Mouse (Mus musculus) MEL (cell line): ENCODE data around the gene Cspg4. TPM values are rescaled to one million over a fixed set of nuclear protein-coding genes. Genes with fewer than 3 reads are reported as not detected.

ENCODE experiments used
- DNase-seq: peaks from one replicate; pipeline ENCODE4 v3.0.0; 2011; ENCODE audit warnings: low read depth, low spot score
- H3K27ac ChIP-seq: 2 replicates; pipeline ENCODE4 v1.5.1; 2012; ENCODE audit warnings: low read depth, mild to moderate bottlenecking, control low read depth, low read length, moderate library complexity; ENCODE audit not compliant: control insufficient read depth
- H3K27me3 ChIP-seq, 2 experiments: fragments of 150-350 bp in 1 of 2; sonication (generic) in 1 of 2; 2 replicates each; pipeline ENCODE4 v1.6.1; 2012; ENCODE audit warnings: low read length in 2 of 2, mild to moderate bottlenecking in 2 of 2, improper control_type of control experiment in 1 of 2, moderate library complexity in 1 of 2; ENCODE audit not compliant: insufficient read depth in 2 of 2, control insufficient read depth in 1 of 2
- H3K36me3 ChIP-seq, 2 experiments: 2 replicates each; pipeline ENCODE4 v1.6.1; 2012 to 2014; ENCODE audit warnings: low read length in 2 of 2, improper control_type of control experiment in 1 of 2, inconsistent platforms in 1 of 2, mild to moderate bottlenecking in 1 of 2; ENCODE audit not compliant: insufficient read depth in 2 of 2, control insufficient read depth in 1 of 2
- H3K4me1 ChIP-seq, 2 experiments: fragments of 150-350 bp in 1 of 2; sonication (generic) in 1 of 2; 2 replicates each; pipeline ENCODE4 v1.6.1; 2012; ENCODE audit warnings: low read length in 2 of 2, improper control_type of control experiment in 1 of 2, mild to moderate bottlenecking in 1 of 2; ENCODE audit not compliant: insufficient read depth in 2 of 2, control insufficient read depth in 1 of 2
- H3K4me3 ChIP-seq, 2 experiments: fragments of 150-350 bp in 1 of 2; sonication (generic) in 1 of 2; 2 replicates each; pipeline ENCODE4 v1.5.1; 2012; ENCODE audit warnings: low read depth in 2 of 2, low read length in 2 of 2, mild to moderate bottlenecking in 2 of 2, moderate library complexity in 2 of 2, control low read depth in 1 of 2, improper control_type of control experiment in 1 of 2; ENCODE audit not compliant: control insufficient read depth in 1 of 2, insufficient read depth in 1 of 2
- H3K79me2 ChIP-seq: 2 replicates; pipeline ENCODE4 v1.6.1; 2012; ENCODE audit warnings: mild to moderate bottlenecking, low read length, moderate library complexity; ENCODE audit not compliant: control insufficient read depth, poor library complexity, insufficient read depth
- H3K9ac ChIP-seq: 2 replicates; pipeline ENCODE4 v1.6.1; 2012; ENCODE audit warnings: low read depth, mild to moderate bottlenecking, control low read depth, low read length, moderate library complexity; ENCODE audit not compliant: control insufficient read depth, poor library complexity, severe bottlenecking
- H3K9me3 ChIP-seq: fragments of 150-350 bp; sonication (generic); replicated peaks from 2 replicates; pipeline ENCODE4 v1.6.1; 2012; ENCODE audit warnings: mild to moderate bottlenecking, low read length, improper control_type of control experiment, moderate library complexity; ENCODE audit not compliant: insufficient read depth
- CHD1 ChIP-seq: IDR thresholded peaks from 2 replicates; pipeline ENCODE4 v1.6.1; 2012; ENCODE audit warnings: low read depth, mild to moderate bottlenecking, inconsistent platforms, low read length, improper control_type of control experiment
- CTCF ChIP-seq, 3 experiments: IDR thresholded peaks in 2 of 3; conservative IDR thresholded peaks in 1 of 3; 2 replicates each; pipeline ENCODE4 v1.5.1; 2011 to 2012; ENCODE audit warnings: low read length in 3 of 3, low read depth in 2 of 3, mild to moderate bottlenecking in 2 of 3, improper control_type of control experiment in 1 of 3, inconsistent platforms in 1 of 3, mixed read lengths in 1 of 3, moderate library complexity in 1 of 3; ENCODE audit not compliant: control insufficient read depth in 1 of 3, insufficient read depth in 1 of 3, poor library complexity in 1 of 3, severe bottlenecking in 1 of 3
- E2F4 ChIP-seq: IDR thresholded peaks from 2 replicates; pipeline ENCODE4 v1.6.1; 2011; ENCODE audit warnings: low read depth, low read length, improper control_type of control experiment, borderline replicate concordance
- EP300 ChIP-seq, 2 experiments: IDR thresholded peaks; 2 replicates each; pipeline ENCODE4 v1.6.1; 2011; ENCODE audit warnings: improper control_type of control experiment in 2 of 2, low read length in 2 of 2, low read depth in 1 of 2, mild to moderate bottlenecking in 1 of 2
- ETS1 ChIP-seq: IDR thresholded peaks from 2 replicates; pipeline ENCODE4 v1.6.1; 2012; ENCODE audit warnings: low read depth, mild to moderate bottlenecking, inconsistent platforms, low read length, improper control_type of control experiment, moderate library complexity
- GABPA ChIP-seq: IDR thresholded peaks from 2 replicates; pipeline ENCODE4 v1.6.1; 2012; ENCODE audit warnings: low read depth, mild to moderate bottlenecking, inconsistent platforms, low read length, improper control_type of control experiment, moderate library complexity
- JUND ChIP-seq: IDR thresholded peaks from 2 replicates; pipeline ENCODE4 v1.6.1; 2011; ENCODE audit warnings: low read depth, mild to moderate bottlenecking, improper control_type of control experiment, low read length
- KAT2A ChIP-seq: conservative IDR thresholded peaks from 2 replicates; pipeline ENCODE4 v1.6.1; 2012; ENCODE audit warnings: low read depth, low read length, improper control_type of control experiment, inconsistent platforms
- MAX ChIP-seq: IDR thresholded peaks from 2 replicates; pipeline ENCODE4 v1.6.1; 2011; ENCODE audit warnings: low read length, improper control_type of control experiment
- MYB ChIP-seq: IDR thresholded peaks from 2 replicates; pipeline ENCODE4 v1.6.1; 2011; ENCODE audit warnings: mild to moderate bottlenecking, low read depth, low read length, improper control_type of control experiment
- POLR2A ChIP-seq, 2 experiments: IDR thresholded peaks; 2 replicates each; pipeline ENCODE4 v1.6.1; 2011 to 2012; ENCODE audit warnings: low read length in 2 of 2, mild to moderate bottlenecking in 2 of 2, control low read depth in 1 of 2, improper control_type of control experiment in 1 of 2, low read depth in 1 of 2, moderate library complexity in 1 of 2; ENCODE audit not compliant: control insufficient read depth in 1 of 2, insufficient read depth in 1 of 2, poor library complexity in 1 of 2
- POLR2AphosphoS2 ChIP-seq: IDR thresholded peaks from 2 replicates; pipeline ENCODE4 v1.6.1; 2011; ENCODE audit warnings: low read length, improper control_type of control experiment
- POLR2AphosphoS5 ChIP-seq: IDR thresholded peaks from 2 replicates; pipeline ENCODE4 v1.6.1; 2012; ENCODE audit warnings: low read depth, borderline replicate concordance, mild to moderate bottlenecking, inconsistent platforms, low read length, moderate library complexity, mixed read lengths
- SIN3A ChIP-seq: IDR thresholded peaks from 2 replicates; pipeline ENCODE4 v1.6.1; 2012; ENCODE audit warnings: low read length, improper control_type of control experiment, inconsistent platforms
- SMC3 ChIP-seq: IDR thresholded peaks from 2 replicates; pipeline ENCODE4 v1.6.1; 2011; ENCODE audit warnings: low read depth, low read length, improper control_type of control experiment
- TBP ChIP-seq: IDR thresholded peaks from 2 replicates; pipeline ENCODE4 v1.8.0; 2011; ENCODE audit warnings: low read depth, low read length, improper control_type of control experiment
- ZKSCAN1 ChIP-seq: IDR thresholded peaks from 2 replicates; pipeline ENCODE4 v1.6.1; 2012; ENCODE audit warnings: low read depth, mild to moderate bottlenecking, inconsistent platforms, low read length, improper control_type of control experiment, moderate library complexity
- ZMIZ1 ChIP-seq: IDR thresholded peaks from 2 replicates; pipeline ENCODE4 v1.6.1; 2012; ENCODE audit warnings: low read depth, mild to moderate bottlenecking, inconsistent platforms, low read length, improper control_type of control experiment, moderate library complexity
- ZNF384 ChIP-seq: IDR thresholded peaks from 2 replicates; pipeline ENCODE4 v1.6.1; 2012; ENCODE audit warnings: low read depth, mild to moderate bottlenecking, inconsistent platforms, low read length, improper control_type of control experiment
- polyA plus RNA-seq, 2 experiments: library from polyadenylated mRNA; stranded (reverse) in 1 of 2; unstranded in 1 of 2; fragments of >175 nt in 1 of 2; fragments of >200 nt in 1 of 2; gene quantifications; 2 replicates each; pipeline versions ENCODE4 v1.2.1 to v1.2.4; 2012; ENCODE audit warnings: low replicate concordance in 2 of 2, low read depth in 1 of 2; ENCODE audit not compliant: insufficient read length in 2 of 2, insufficient read depth in 1 of 2, missing spikeins in 1 of 2
- total RNA-seq: library from RNA; depleted of rRNA; stranded (reverse); fragments of 300-350 nt; gene quantifications from 2 replicates; pipeline ENCODE4 v1.2.3, GENCODE M21; 2012

Gene Cspg4
- total and polyA plus RNA-seq, 3 experiments: 0.15 to 0.23 TPM; not detected in 1

DNA sequence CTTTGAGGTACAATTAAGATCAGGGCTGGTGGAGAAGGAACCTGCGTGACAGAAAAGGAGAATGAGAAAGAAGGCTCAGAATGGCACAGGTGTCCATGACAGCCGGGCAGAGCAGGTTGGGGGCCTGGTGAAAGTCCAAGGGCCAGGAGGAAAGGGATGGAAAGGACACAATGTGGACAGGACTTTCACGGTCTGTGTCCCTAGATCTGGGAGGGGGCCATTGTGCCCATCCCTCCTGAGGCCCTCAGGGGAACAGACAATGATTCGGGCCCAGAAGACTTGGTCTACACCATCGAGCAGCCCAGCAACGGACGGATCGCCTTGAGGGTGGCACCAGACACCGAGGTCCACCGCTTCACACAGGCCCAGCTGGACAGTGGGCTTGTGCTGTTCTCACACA lies 27.3 kb downstream of the Cspg4 start:
- H3K9ac ChIP-seq: no peak overlapping the region
- no peaks in the 10 kb centered on the region for H3K27me3 ChIP-seq
- no peak for DNase-seq

DNA sequence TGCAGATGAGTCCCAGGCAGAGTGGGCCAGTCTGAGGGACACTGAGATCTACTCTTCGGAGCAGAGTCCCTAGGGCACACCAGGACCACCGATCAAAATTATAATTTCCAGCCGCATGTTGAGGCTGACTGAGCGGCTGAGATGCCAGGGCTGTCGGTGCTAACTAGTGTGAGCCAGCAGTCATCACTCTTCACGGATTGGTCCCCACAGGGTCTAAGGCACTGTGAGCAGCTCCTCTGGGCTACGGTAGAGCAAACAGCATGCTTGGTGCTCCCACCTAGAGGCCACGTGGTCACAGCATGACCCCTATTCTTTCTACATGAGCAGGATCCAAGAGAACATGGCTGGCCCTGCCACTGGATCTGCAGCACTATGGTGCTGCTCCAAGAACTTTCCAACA lies 28.5 kb downstream of the Cspg4 start:
- H3K27me3 ChIP-seq: no peaks in the 10 kb centered on the region
- H3K79me2 ChIP-seq: no peaks in the 10 kb centered on the region
- H3K9me3 ChIP-seq: no peaks in the 10 kb centered on the region
- H3K9ac ChIP-seq: no peak overlapping the region
- no peaks in the 10 kb centered on the region for H3K4me1 ChIP-seq
- no peak for DNase-seq
- no peak for TF ChIP-seq KAT2A
- no peak overlapping the region for H3K27ac ChIP-seq
- H3K36me3 ChIP-seq: no peaks in the 10 kb centered on the region
- H3K4me3 ChIP-seq: no peak overlapping the region

More for the DNA sequence above, 27.3 kb downstream of the Cspg4 start:
- no peak for TF ChIP-seq GABPA
- no peak for TF ChIP-seq ZNF384
- no peak for TF ChIP-seq EP300 (IDR thresholded peaks at IDR 0.05; ENCODE audit: low read depth in 1 of 2, low read length in 2 of 2)
- no peak for TF ChIP-seq JUND
- TF ChIP-seq E2F4: no peak
- no peak for TF ChIP-seq TBP
- no peak for TF ChIP-seq CHD1
- no peak for TF ChIP-seq POLR2A (IDR thresholded peaks at IDR 0.05; ENCODE audit: control insufficient read depth in 1 of 2, insufficient read depth in 1 of 2, low read depth in 1 of 2, low read length in 2 of 2, poor library complexity in 1 of 2)
- TF ChIP-seq MAX: no peak
- TF ChIP-seq MYB: no peak
- TF ChIP-seq POLR2AphosphoS2: no peak
- no peak for TF ChIP-seq ETS1
- TF ChIP-seq ZMIZ1: no peak
- no peaks in the 10 kb centered on the region for H3K4me1 ChIP-seq
- no peaks in the 10 kb centered on the region for H3K79me2 ChIP-seq
- H3K27ac ChIP-seq: no peak overlapping the region
- no peak overlapping the region for H3K4me3 ChIP-seq
- no peaks in the 10 kb centered on the region for H3K9me3 ChIP-seq
- H3K36me3 ChIP-seq: no peaks in the 10 kb centered on the region

DNA sequence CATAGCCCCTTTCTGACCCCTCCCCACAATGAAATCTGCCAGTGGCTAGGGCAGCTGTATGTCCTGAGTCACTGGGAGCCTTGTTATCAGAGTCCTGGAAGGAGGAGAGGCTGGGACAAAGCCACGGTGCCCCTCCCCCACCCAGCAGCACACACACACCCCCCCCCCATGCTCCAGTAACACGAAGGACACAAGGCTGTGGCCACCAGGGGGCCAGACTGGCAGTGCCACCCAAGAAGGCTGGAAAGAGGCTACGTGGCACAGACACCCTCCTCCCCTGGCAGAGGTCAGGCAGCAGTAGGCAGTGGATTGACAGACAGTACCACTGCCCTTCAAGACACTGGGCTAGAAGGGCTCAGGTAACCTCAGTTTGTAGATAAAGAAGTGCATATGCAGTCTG lies 29.2 kb downstream of the Cspg4 start:
- H3K4me1 ChIP-seq: no peaks in the 10 kb centered on the region
- H3K27ac ChIP-seq: no peak overlapping the region
- H3K27me3 ChIP-seq: no peaks in the 10 kb centered on the region
- TF ChIP-seq SMC3: peak; percentile 31; the same call in 1 of the 2 replicates
- TF ChIP-seq POLR2A (IDR thresholded peaks at IDR 0.05; ENCODE audit: control insufficient read depth in 1 of 2, insufficient read depth in 1 of 2, low read depth in 1 of 2, low read length in 2 of 2, poor library complexity in 1 of 2): no peak
- no peak for TF ChIP-seq POLR2AphosphoS2
- peak; percentile 14 to 29 (median 23); a peak in 3 of 6 replicates for TF ChIP-seq CTCF (IDR thresholded peaks at IDR 0.05 in 2 of 3, conservative IDR thresholded peaks at IDR 0.05 in 1 of 3; ENCODE audit: control insufficient read depth in 1 of 3, insufficient read depth in 1 of 3, low read depth in 2 of 3, low read length in 3 of 3, poor library complexity in 1 of 3, severe bottlenecking in 1 of 3)
- no peak for TF ChIP-seq SIN3A
- no peak for TF ChIP-seq ZKSCAN1
- no peak for TF ChIP-seq POLR2AphosphoS5
- TF ChIP-seq, all 39 proteins: peak for 2
- no peaks in the 10 kb centered on the region for H3K36me3 ChIP-seq
- H3K9me3 ChIP-seq: no peaks in the 10 kb centered on the region
- DNase-seq: no peak
- no peak overlapping the region for H3K9ac ChIP-seq
- H3K79me2 ChIP-seq: no peaks in the 10 kb centered on the region
- H3K4me3 ChIP-seq: no peak overlapping the region
